ENCODE assay signal across 10 mouse cellular contexts in genomic region chr2:37969713-37970485, GRCm38 (mm10).
DNase-seq lines count a peak whose midpoint lies in the region; ATAC-seq and TF ChIP-seq lines count a peak whose summit lies in the region.
"Had no signal": no experiment of that assay in that cellular context is flagged by ENCODE, and none has a peak within 500 bp of the region (broad histone marks: within the 10 kb centered on the region; RNA-seq: fewer than 3 reads in every experiment).

No protein-coding gene starts in this region.

- DNase-seq in adrenal gland, adult 8-10 months, result peak; percentile 22
- no peak for DNase-seq in forebrain, embryonic 10.5 days (ENCODE audit: extremely low spot score, low spot score)
- peak; percentile 52 for DNase-seq in kidney, postnatal 14 days
- DNase-seq in spleen, adult 18-20 months, result no peak
- DNase-seq in T-cell, adult 2 months (ENCODE audit: low spot score), result no peak

- H3K9me3 ChIP-seq in intestine, postnatal 0 days (ENCODE audit: control insufficient read depth), result no peaks in the 10 kb centered on the region
- no peaks in the 10 kb centered on the region for H3K9me3 ChIP-seq in intestine, embryonic 16.5 days (ENCODE audit: control insufficient read depth, low read length)
- no peaks in the 10 kb centered on the region for H3K9me3 ChIP-seq in forebrain, embryonic 10.5 days
- H3K9me3 ChIP-seq: limb, embryonic 15.5 days; neural tube, embryonic 13.5 days; stomach, embryonic 15.5 days had no signal

- H3K27ac ChIP-seq in intestine, postnatal 0 days (ENCODE audit: low read depth, low read length), result no peak overlapping the region
- no peak overlapping the region for H3K27ac ChIP-seq in intestine, embryonic 16.5 days (ENCODE audit: low read length)
- H3K27ac ChIP-seq in forebrain, embryonic 10.5 days, result peak overlapping the region; percentile 56
- H3K27ac ChIP-seq: limb, embryonic 15.5 days; neural tube, embryonic 13.5 days; stomach, embryonic 15.5 days had no signal

- peak; percentile 39 for TF ChIP-seq CTCF in intestine, postnatal 0 days (IDR thresholded peaks at IDR 0.05; ENCODE audit: low read depth)

- WGBS in intestine, postnatal 0 days, result 67% methylated on average over 5 of the region's 5 CpGs
- WGBS in intestine, embryonic 16.5 days, result 64% methylated on average over 5 of the region's 5 CpGs
- 71% methylated on average over 5 of the region's 5 CpGs for WGBS in forebrain, embryonic 10.5 days

- H3K4me1 ChIP-seq in intestine, postnatal 0 days (replicated peaks; ENCODE audit: control insufficient read depth, insufficient read depth, low read length), result no peaks in the 10 kb centered on the region
- no peaks in the 10 kb centered on the region for H3K4me1 ChIP-seq in intestine, embryonic 16.5 days (ENCODE audit: control insufficient read depth, insufficient read depth, low read length)
- peaks cover 24% of the 10 kb centered on the region for H3K4me1 ChIP-seq in forebrain, embryonic 10.5 days
- H3K4me1 ChIP-seq: limb, embryonic 15.5 days; stomach, embryonic 15.5 days had no signal

- H3K9ac ChIP-seq in intestine, postnatal 0 days (ENCODE audit: low read depth, low read length), result no peak overlapping the region
- no peak overlapping the region for H3K9ac ChIP-seq in intestine, embryonic 16.5 days (ENCODE audit: low read depth, low read length)
- H3K9ac ChIP-seq: limb, embryonic 15.5 days; neural tube, embryonic 13.5 days; stomach, embryonic 15.5 days had no signal

- H3K27me3 ChIP-seq in intestine, postnatal 0 days (replicated peaks; ENCODE audit: control insufficient read depth, insufficient read depth, low read length), result no peaks in the 10 kb centered on the region
- no peaks in the 10 kb centered on the region for H3K27me3 ChIP-seq in intestine, embryonic 16.5 days (replicated peaks; ENCODE audit: control insufficient read depth, insufficient read depth, low read length)
- no peaks in the 10 kb centered on the region for H3K27me3 ChIP-seq in forebrain, embryonic 10.5 days (ENCODE audit: poor library complexity, severe bottlenecking)
- H3K27me3 ChIP-seq: limb, embryonic 15.5 days; neural tube, embryonic 13.5 days; stomach, embryonic 15.5 days had no signal

- H3K4me3 ChIP-seq in intestine, postnatal 0 days (ENCODE audit: low read depth, low read length), result no peak overlapping the region
- no peak overlapping the region for H3K4me3 ChIP-seq in intestine, embryonic 16.5 days (ENCODE audit: low read length)
- H3K4me3 ChIP-seq in forebrain, embryonic 10.5 days, result no peak overlapping the region
- H3K4me3 ChIP-seq: limb, embryonic 15.5 days; neural tube, embryonic 13.5 days; stomach, embryonic 15.5 days had no signal

- no peak overlapping the region for H3K4me2 ChIP-seq in intestine, postnatal 0 days (replicated peaks; ENCODE audit: low read depth)
- H3K4me2 ChIP-seq in intestine, embryonic 16.5 days (ENCODE audit: low read depth, low read length), result no peak overlapping the region
- H3K4me2 ChIP-seq: limb, embryonic 15.5 days; neural tube, embryonic 13.5 days; stomach, embryonic 15.5 days had no signal

- ATAC-seq in intestine, postnatal 0 days, result no peak
- no peak for ATAC-seq in intestine, embryonic 16.5 days

- no peaks in the 10 kb centered on the region for H3K36me3 ChIP-seq in intestine, postnatal 0 days (ENCODE audit: control insufficient read depth, insufficient read depth)
- no peaks in the 10 kb centered on the region for H3K36me3 ChIP-seq in intestine, embryonic 16.5 days (ENCODE audit: control insufficient read depth, insufficient read depth, low read length)
- H3K36me3 ChIP-seq in forebrain, embryonic 10.5 days (replicated peaks), result no peaks in the 10 kb centered on the region
- H3K36me3 ChIP-seq: limb, embryonic 15.5 days; neural tube, embryonic 13.5 days; stomach, embryonic 15.5 days had no signal

Comparison
In these comparisons a context has a peak if more than half of its experiments do, and no peak if none do; other contexts are left out.
1. DNase-seq: peak in adrenal gland, adult 8-10 months (single experiment) and kidney, postnatal 14 days (single experiment); none in forebrain, embryonic 10.5 days (single experiment), spleen, adult 18-20 months (0 of 2) and T-cell, adult 2 months (single experiment).